Mouse (Mus musculus) T-helper 1 cell (primary cell): ENCODE data around the gene Samd1.

Experiments
- in situ Hi-C: fragments of 300-600 bp; cut with MboI, MseI; formaldehyde crosslinking; loops from one replicate; pipeline ENCODE4 v1.15.1; 2025; ENCODE audit warnings: high pct_unique_total_duplicates

Gene Samd1

GRCm38 (mm10) chr8:83997511-83998141 lies at the start of gene Samd1:
Gene Samd1, plus strand, starts transcription at chr8:83997672.
- in situ Hi-C loops, result no loop called here

- in situ Hi-C loops, result loop anchor here (5.0 kb wide), 1 partner anchor 57 kb away; no protein-coding TSS in a partner anchor
Observed at GRCm38 (mm10) chr8:83954749-83955105, 42.7 kb upstream of the Samd1 start.

GRCm38 (mm10) chr8:83955106-83955957 lies 42.1 kb upstream of the Samd1 start, which contains the start of the genes Gm10644 and Asf1b:
Gene Gm10644, minus strand, starts transcription at chr8:83955205.
Gene Asf1b, plus strand, starts transcription at chr8:83955507.
- in situ Hi-C loops, result no loop called here

- in situ Hi-C loops, result no loop called here
Observed at GRCm38 (mm10) chr8:83955958-83956218, 41.6 kb upstream of the Samd1 start.

- in situ Hi-C loops, result no loop called here
Observed at GRCm38 (mm10) chr8:83956789-83957188, 40.7 kb upstream of the Samd1 start.

GRCm38 (mm10) chr8:83964015-83964765 lies 33.3 kb upstream of the Samd1 start:
- in situ Hi-C loops, result no loop called here

GRCm38 (mm10) chr8:83967701-83968100 lies 29.8 kb upstream of the Samd1 start:
- in situ Hi-C loops, result no loop called here

GRCm38 (mm10) chr8:83971121-83971520 lies 26.4 kb upstream of the Samd1 start:
- in situ Hi-C loops, result no loop called here

- in situ Hi-C loops, result no loop called here
Observed at GRCm38 (mm10) chr8:83971661-83972060, 25.8 kb upstream of the Samd1 start.

- in situ Hi-C loops, result no loop called here
Observed at GRCm38 (mm10) chr8:83972150-83973120, 25.0 kb upstream of the Samd1 start, which contains the start of gene Prkaca. Gene Prkaca, plus strand, starts transcription at chr8:83972993.

- in situ Hi-C loops, result no loop called here
Observed at GRCm38 (mm10) chr8:83973161-83974031, 24.1 kb upstream of the Samd1 start.

- in situ Hi-C loops, result no loop called here
Observed at GRCm38 (mm10) chr8:83974521-83974920, 23.0 kb upstream of the Samd1 start.

- in situ Hi-C loops, result no loop called here
Observed at GRCm38 (mm10) chr8:83976101-83976630, 21.3 kb upstream of the Samd1 start.

- in situ Hi-C loops, result no loop called here
Observed at GRCm38 (mm10) chr8:83976779-83977350, 20.6 kb upstream of the Samd1 start.

GRCm38 (mm10) chr8:83977646-83978045 lies 19.8 kb upstream of the Samd1 start:
- in situ Hi-C loops, result no loop called here

- in situ Hi-C loops, result no loop called here
Observed at GRCm38 (mm10) chr8:83978200-83978599, 19.3 kb upstream of the Samd1 start.

- in situ Hi-C loops, result no loop called here
Observed at GRCm38 (mm10) chr8:83980250-83980649, 17.2 kb upstream of the Samd1 start.

- in situ Hi-C loops, result no loop called here
Observed at GRCm38 (mm10) chr8:83980845-83981244, 16.6 kb upstream of the Samd1 start.

- in situ Hi-C loops, result no loop called here
Observed at GRCm38 (mm10) chr8:83981533-83981932, 15.9 kb upstream of the Samd1 start.

- in situ Hi-C loops, result no loop called here
Observed at GRCm38 (mm10) chr8:83982449-83982848, 15.0 kb upstream of the Samd1 start.
